Mouse (Mus musculus) heart, postnatal 36 days (tissue): ENCODE measurements around the gene Cideb. TPM values are rescaled to one million over a fixed set of nuclear protein-coding genes. Genes with fewer than 3 reads are reported as not detected.

Source experiments
- DNase-seq, 2 experiments: peaks; one replicate each; pipeline ENCODE4 v3.0.0; 2021 to 2022
- intact Hi-C: fragments of 180-260 bp; cut with DNase I; formaldehyde crosslinking; loops from one replicate; pipeline ENCODE4 v1.15.1; 2025
- total RNA-seq, 2 experiments: library from RNA; stranded (reverse); gene quantifications; 2 replicates each; pipeline ENCODE4 v1.2.3; 2021

Cideb gene
- total RNA-seq, 2 experiments from 2014 or later = 0.64 to 1.6 TPM

DNA sequence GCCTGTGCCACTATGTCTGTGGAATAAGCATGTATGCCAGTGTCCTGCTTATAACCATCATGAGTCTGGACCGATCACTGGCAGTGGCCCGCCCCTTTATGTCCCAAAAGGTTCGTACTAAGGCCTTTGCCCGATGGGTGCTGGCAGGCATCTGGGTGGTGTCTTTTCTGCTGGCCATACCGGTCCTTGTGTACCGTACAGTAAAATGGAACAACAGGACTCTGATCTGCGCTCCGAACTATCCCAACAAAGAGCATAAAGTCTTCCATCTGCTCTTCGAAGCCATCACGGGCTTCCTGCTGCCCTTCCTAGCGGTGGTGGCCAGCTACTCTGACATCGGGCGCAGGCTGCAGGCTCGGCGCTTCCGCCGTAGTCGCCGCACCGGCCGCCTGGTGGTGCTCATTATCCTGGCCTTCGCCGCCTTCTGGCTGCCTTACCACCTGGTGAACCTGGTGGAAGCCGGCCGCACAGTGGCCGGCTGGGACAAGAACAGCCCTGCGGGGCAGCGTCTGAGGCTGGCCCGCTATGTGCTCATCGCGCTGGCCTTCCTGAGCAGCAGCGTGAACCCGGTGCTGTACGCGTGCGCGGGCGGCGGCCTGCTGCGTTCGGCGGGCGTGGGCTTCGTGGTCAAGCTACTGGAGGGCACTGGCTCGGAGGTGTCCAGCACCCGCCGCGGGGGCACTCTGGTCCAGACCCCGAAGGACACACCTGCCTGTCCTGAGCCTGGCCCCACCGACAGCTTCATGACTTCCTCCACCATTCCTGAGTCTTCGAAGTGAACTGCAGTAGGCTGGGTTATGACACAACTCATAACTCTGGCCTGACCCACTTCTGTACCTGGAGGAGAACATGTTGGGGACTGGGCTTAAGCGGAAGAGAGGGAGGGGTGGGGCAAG, 9.5 kb upstream of the Cideb start:
- intact Hi-C loops = loop anchor here (5.0 kb wide), 1 partner anchor 150 kb away; no protein-coding TSS in a partner anchor

DNA sequence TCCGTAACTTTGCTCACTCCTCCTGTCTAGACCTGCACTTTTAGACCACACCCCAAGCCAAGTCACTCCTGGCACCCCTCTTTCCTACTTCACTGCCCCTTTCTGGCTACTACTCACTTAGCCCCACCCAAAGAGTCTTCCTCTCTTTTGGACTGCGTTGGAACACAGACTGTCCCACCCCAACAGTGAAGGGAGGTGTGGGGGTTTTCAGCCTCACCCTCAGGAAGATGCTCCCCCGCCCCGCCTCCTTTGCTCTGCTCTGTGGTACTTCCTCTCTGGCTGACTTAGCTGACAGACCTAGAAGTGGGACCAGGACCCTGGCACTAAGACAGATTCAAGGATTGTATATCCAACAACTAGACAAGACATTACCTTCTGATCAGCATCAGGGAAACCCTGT, 7.4 kb upstream of the Cideb start, which contains the start of gene Ltb4r1:
Gene Ltb4r1 (plus strand): TSS at position 267 of the 400 bp plus-strand sequence.
- intact Hi-C loops = loop anchor here (2.0 to 5.0 kb wide), 2 partner anchors 13 to 152 kb away; no protein-coding TSS in a partner anchor
- no peak for DNase-seq

More for the DNA sequence above, 9.5 kb upstream of the Cideb start:
- peak; percentile 57 to 63 for DNase-seq

- intact Hi-C loops = loop anchor here (5.0 kb wide), 1 partner anchor 81 kb away; the partner anchor contains the start of gene Tinf2
Measured at GRCm38 (mm10) chr14:55763166-55763565, 4.9 kb upstream of the Cideb start.

GRCm38 (mm10) chr14:55762001-55762821, 4.0 kb upstream of the Cideb start:
- intact Hi-C loops = loop anchor here (5.0 kb wide), 1 partner anchor 80 kb away; the partner anchor contains the start of gene Tinf2
- DNase-seq = peak; percentile 57 to 65

More at GRCm38 (mm10) chr14:55763166-55763565, 4.9 kb upstream of the Cideb start:
- DNase-seq = peak in 1 of 2 experiments; percentile 34

GRCm38 (mm10) chr14:55761163-55761562, 2.9 kb upstream of the Cideb start, which contains the start of gene Ltb4r2:
TSS of gene Ltb4r2 (plus strand) at chr14:55761428.
- no peak for DNase-seq
- intact Hi-C loops = loop anchor here (5.0 kb wide), 1 partner anchor 79 kb away; the partner anchor contains the start of gene Tinf2

DNA sequence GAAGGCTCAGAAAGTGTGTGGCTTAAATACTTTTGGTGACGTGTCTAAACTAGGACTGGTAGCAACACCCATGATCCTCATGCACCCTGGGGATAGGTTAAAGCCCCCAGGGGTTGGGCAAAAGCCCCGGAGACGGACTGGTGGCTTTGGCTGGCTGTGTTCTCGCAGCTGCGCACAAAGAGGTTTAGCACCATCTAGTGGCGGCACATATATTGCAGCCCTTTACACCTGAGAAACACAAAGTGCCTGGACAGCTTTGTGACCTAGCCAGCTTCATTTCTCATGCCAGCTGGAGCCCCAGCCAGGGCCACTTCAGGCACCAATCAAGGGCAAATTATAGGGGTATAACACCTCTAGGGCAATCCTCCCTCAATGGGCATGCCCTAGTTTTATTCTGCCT, 1.9 kb upstream of the Cideb start:
- intact Hi-C loops = loop anchor here (5.0 kb wide), 1 partner anchor 78 kb away; the partner anchor contains the start of gene Tinf2
- peak; percentile 88 to 92 for DNase-seq

DNA sequence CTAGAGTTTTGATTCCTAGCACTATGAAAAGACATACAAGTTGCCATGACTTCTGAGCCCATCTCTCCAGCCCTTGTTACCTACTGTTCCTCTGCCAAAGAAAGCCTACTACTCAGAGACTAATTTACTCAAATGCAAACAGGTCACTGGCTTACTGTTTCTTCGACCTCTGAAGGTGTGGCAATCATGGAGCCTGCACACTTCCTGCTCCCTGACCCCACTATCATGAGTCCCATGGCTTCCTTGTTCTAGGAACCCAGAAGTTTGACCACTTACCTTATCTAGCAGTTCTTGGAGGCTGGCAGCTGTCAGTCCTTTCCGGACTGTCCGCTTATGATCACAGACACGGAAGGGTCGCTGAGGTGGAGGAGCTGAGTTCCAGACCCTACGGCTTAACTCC, 692 bp downstream of the Cideb start:
- intact Hi-C loops = no loop called here
- DNase-seq = no peak

GRCm38 (mm10) chr14:55747051-55747847, 11.0 kb downstream of the Cideb start:
- DNase-seq = no peak
- intact Hi-C loops = loop anchor here (5.0 kb wide), 1 partner anchor 250 kb away; no protein-coding TSS in a partner anchor

DNA sequence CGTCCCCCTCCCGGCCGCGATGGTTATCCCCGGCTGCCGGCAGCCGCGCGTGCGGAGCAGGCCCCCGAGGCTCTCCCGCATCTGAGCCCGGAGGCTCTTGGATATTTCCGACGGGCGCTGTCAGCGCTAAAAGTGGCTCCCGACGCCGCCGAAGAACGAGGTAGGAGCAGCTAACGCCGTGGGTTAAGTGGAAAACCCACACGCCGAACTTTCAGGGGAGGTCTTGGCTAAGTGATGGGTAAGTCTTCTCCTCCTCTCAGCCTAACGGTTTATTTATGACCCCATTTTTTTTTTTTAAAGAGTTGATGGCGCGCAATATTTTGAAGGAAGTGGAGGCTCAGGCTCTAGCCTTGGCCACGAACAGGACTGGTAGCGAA, 12.4 kb downstream of the Cideb start:
- intact Hi-C loops = loop anchor here (5.0 kb wide), 1 partner anchor 249 kb away; no protein-coding TSS in a partner anchor

GRCm38 (mm10) chr14:55745180-55745860, 12.9 kb downstream of the Cideb start, which contains the start of the genes Dhrs1 and Nop9:
TSS of gene Dhrs1 (minus strand) at chr14:55745690.
TSS of gene Nop9 (plus strand) at chr14:55745693.
- intact Hi-C loops = loop anchor here (5.0 kb wide), 1 partner anchor 248 kb away; no protein-coding TSS in a partner anchor
- DNase-seq = peak; percentile 88 to 89

More for the DNA sequence above, 12.4 kb downstream of the Cideb start:
- no peak for DNase-seq

- intact Hi-C loops = loop anchor here (1.0 to 2.0 kb wide), 3 partner anchors 19 to 114 kb away; no protein-coding TSS in a partner anchor
- peak; percentile 91 to 94 for DNase-seq
Measured at GRCm38 (mm10) chr14:55743711-55744110, 14.5 kb downstream of the Cideb start.

DNA sequence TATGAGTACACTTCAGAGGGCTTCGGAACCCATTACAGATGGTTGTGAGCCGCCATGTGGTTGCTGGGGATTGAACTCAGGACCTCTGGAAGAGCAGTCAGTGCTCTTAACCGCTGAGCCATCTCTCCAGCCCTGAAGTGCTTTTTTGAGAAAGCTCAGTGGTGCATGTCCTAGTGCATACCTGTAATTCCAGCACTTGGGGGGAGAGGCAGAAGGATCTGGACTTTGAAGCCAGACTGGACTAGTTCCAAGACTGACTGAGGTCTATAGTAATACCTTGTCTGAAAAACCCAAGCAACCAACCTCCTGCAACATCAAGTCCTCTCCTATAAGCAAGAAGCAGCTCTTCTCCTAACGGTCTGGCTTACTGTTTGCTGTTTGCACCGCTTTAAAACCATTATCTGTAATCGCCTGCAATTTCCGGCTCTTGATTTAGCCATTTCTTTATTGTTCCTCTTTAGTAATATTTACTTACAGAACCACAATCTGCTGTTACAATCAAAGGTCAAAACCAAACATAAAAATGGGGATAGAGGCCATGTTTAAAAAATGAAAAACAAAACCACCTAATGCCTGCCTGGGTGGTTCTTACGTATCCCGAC, 21.1 kb downstream of the Cideb start:
- intact Hi-C loops = no loop called here

GRCm38 (mm10) chr14:55735758-55736157, 22.5 kb downstream of the Cideb start:
- no peak for DNase-seq
- intact Hi-C loops = no loop called here

More for the DNA sequence above, 21.1 kb downstream of the Cideb start:
- DNase-seq = no peak

GRCm38 (mm10) chr14:55735334-55735733, 22.9 kb downstream of the Cideb start:
- no peak for DNase-seq
- intact Hi-C loops = no loop called here

- intact Hi-C loops = no loop called here
Measured at GRCm38 (mm10) chr14:55734869-55735268, 23.4 kb downstream of the Cideb start.

DNA sequence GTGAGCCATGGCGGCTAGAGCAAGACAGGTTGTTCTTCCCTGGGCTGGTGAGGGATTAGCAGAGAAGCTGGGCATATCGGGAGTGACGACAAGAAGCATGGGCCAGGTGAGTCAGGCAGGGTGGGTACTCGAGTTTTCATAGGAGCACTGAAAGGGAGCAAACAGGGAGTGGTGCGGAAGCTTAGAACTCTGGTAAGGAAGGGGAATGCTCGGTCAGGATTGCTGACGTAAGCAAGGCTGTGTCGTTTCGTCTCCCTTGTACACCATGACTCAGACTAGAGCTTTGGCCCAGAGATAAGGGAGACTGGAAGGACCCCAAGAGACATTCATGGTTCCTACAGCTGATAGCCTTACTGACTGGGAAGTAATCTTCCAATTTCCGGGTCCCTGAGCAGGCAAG, 24.4 kb downstream of the Cideb start:
- no peak for DNase-seq
- intact Hi-C loops = no loop called here

More at GRCm38 (mm10) chr14:55734869-55735268, 23.4 kb downstream of the Cideb start:
- no peak for DNase-seq

DNA sequence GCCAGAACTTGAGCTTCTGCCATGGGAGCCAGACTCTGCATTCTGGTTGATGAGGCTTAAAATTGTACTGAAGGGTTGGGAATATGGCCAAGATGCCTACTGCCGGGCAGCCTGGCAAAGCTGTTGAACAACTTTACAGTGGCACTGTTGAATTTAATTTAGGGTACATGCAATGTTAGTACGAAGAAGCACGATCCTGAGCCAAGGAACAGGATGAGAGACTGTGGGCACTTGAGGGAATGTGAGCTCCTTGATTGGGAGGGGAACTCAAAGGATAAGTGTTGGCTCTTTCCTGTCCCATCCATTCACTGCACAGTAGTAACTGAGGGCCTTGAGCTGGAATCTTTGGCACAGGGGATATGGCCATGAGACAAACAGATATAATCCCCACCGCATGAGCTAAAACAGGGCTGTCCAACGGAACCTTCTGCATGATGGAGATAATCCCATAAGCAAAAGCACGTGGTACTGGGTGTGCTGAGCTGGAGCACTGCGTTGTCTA, 27.7 kb downstream of the Cideb start:
- DNase-seq = no peak
- intact Hi-C loops = no loop called here

DNA sequence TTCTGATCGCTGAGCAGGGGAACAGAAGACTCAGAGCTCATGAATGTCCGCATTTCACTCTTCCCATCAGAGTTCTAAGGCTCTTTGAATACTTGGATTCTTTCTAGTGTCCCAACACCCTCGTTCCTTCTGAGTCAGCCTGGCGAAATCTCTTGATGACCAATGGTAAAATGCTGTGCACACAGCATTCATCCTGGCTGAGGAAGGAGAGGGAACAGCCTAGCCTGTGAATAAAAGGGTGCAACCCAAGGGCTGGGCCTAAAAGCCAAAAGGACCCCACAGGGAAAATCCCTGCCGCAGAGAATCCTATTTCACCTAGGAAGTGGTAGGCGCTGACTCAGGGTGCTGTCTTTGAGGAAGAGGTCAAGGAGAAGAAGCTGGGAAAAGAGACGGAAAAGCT, 28.1 kb downstream of the Cideb start:
- intact Hi-C loops = no loop called here
- no peak for DNase-seq
